Mouse (Mus musculus) G1E (cell line): Measurements from ENCODE around the gene Plpp3.

ENCODE experiments used
- CTCF ChIP-seq: IDR thresholded peaks from 2 replicates; pipeline ENCODE4 v1.5.1; 2012; ENCODE audit warnings: low read depth, low read length, inconsistent platforms, mixed read lengths
- GATA1 ChIP-seq: IDR thresholded peaks from 2 replicates; pipeline ENCODE4 v1.6.1; 2012; ENCODE audit warnings: borderline replicate concordance, low read length, inconsistent platforms, mixed read lengths
- GATA2 ChIP-seq: IDR thresholded peaks from 2 replicates; pipeline ENCODE4 v1.6.1; 2012; ENCODE audit warnings: low read depth, low read length, inconsistent platforms, borderline replicate concordance
- POLR2AphosphoS5 ChIP-seq: IDR thresholded peaks from 2 replicates; pipeline ENCODE4 v1.6.1; 2012; ENCODE audit warnings: low read depth, low read length, inconsistent platforms; ENCODE audit not compliant: insufficient replicate concordance
- TAL1 ChIP-seq: conservative IDR thresholded peaks from 2 replicates; pipeline ENCODE4 v1.6.1; 2012; ENCODE audit warnings: low read depth, low read length, inconsistent platforms, mixed read lengths

DNA sequence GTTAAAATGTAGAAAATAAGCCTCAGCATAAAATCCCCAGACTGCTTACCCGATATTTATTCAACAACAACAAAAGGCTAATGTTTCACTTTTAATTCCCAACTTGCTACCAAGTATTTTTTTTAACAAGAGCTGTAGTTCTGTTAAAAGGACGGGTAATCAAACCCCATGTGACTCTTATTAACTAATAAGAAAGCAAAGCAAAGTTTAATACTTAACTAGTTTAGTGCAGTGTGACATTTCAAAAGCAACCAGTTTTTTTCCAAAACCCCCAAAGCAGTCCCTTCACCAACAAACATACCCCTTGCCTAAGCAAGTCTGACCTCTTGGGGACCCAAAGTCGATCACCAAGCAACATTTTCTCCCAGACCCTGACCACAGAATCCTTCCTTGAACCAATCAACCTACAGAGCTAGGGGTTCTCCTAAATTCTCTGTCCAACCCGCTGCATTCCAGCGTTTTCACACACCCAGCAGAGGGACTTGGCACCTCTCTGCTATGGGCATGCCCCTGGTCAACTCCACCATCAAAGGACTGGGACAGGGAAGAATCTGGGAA lies 48.4 kb upstream of the Plpp3 start:
- TF ChIP-seq TAL1: no peak
- no peak for TF ChIP-seq CTCF
- TF ChIP-seq POLR2AphosphoS5: no peak
- TF ChIP-seq GATA1: no peak
- no peak for TF ChIP-seq GATA2
